Mouse (Mus musculus): Measurements from ENCODE around the gene Ccno. TPM values are rescaled to one million over a fixed set of nuclear protein-coding genes. Genes with fewer than 3 reads are reported as not detected.

The Ccno gene
- polyA plus RNA-seq (2015; fragmentation: Nextera tagmentation; extraction: Ambion mirVana) = 12.3 and 13.5 TPM in 2 replicates

DNA sequence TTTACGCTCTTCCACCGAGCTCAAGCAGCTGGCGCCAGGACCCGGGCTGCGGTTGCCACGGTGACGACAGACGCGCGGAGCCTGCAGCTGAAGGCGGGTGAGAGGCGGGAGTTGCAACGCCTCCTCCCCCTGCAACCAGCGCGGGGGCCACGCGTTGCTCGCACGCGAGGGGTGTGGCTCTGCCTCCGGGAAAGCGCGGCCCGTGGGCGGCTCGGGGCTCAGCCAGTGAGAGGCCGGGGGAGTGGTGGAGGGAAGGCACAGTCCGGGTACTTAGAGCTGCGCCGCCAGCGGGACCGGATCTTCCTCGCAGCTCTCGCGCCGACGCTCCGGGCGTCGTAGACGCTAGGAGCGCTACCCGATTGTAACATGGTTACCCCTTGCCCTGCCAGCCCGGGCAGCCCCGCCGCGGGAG, at the start of gene Ccno:
TSS of gene Ccno (plus strand) at position 271 of the 412 bp plus-strand sequence.
- no peaks in the 10 kb centered on the region for H3K36me3 ChIP-seq
- peaks cover 43% of the 10 kb centered on the region for H3K4me1 ChIP-seq
- H3K4me2 ChIP-seq = peak within 1 kb of the TSS; percentile 98
- under 1% methylated on average over 47 of the region's 47 CpGs for WGBS
- H3K9me3 ChIP-seq = no peaks in the 10 kb centered on the region
- H3K27me3 ChIP-seq = peaks cover 73% of the 10 kb centered on the region
- H3K4me3 ChIP-seq = peak within 1 kb of the TSS; percentile 49
- peak within 1 kb of the TSS; percentile 53 for H3K9ac ChIP-seq
- ATAC-seq (ENCODE audit: borderline replicate concordance, extremely low read depth, low FRiP score, low TSS enrichment) = peak; percentile 98
- H3K27ac ChIP-seq = peak within 1 kb of the TSS; percentile 27; the same call in 1 of the 2 replicates

- H3K4me1 ChIP-seq = no peaks in the 10 kb centered on the region
- peaks cover 23% of the 10 kb centered on the region for H3K36me3 ChIP-seq
- no peak for ATAC-seq (ENCODE audit: borderline replicate concordance, extremely low read depth, low FRiP score, low TSS enrichment)
- H3K4me2 ChIP-seq = no peak overlapping the region
- H3K27ac ChIP-seq = no peak overlapping the region
- no peaks in the 10 kb centered on the region for H3K27me3 ChIP-seq
- H3K9me3 ChIP-seq = no peaks in the 10 kb centered on the region
- WGBS = 79% methylated on average over 8 of the region's 8 CpGs
- H3K9ac ChIP-seq = no peak overlapping the region
- H3K4me3 ChIP-seq = no peak overlapping the region
Measured at GRCm38 (mm10) chr13:112938130-112938529, 49.5 kb upstream of the Ccno start.

GRCm38 (mm10) chr13:112941879-112942330, 45.7 kb upstream of the Ccno start:
- H3K36me3 ChIP-seq = peaks cover 32% of the 10 kb centered on the region
- H3K4me2 ChIP-seq = no peak overlapping the region
- no peak overlapping the region for H3K4me3 ChIP-seq
- no peaks in the 10 kb centered on the region for H3K27me3 ChIP-seq
- no peak overlapping the region for H3K9ac ChIP-seq
- WGBS = 49% methylated on average over 15 of the region's 15 CpGs
- no peak overlapping the region for H3K27ac ChIP-seq
- H3K4me1 ChIP-seq = no peaks in the 10 kb centered on the region
- no peak for ATAC-seq (ENCODE audit: borderline replicate concordance, extremely low read depth, low FRiP score, low TSS enrichment)
- H3K9me3 ChIP-seq = no peaks in the 10 kb centered on the region

DNA sequence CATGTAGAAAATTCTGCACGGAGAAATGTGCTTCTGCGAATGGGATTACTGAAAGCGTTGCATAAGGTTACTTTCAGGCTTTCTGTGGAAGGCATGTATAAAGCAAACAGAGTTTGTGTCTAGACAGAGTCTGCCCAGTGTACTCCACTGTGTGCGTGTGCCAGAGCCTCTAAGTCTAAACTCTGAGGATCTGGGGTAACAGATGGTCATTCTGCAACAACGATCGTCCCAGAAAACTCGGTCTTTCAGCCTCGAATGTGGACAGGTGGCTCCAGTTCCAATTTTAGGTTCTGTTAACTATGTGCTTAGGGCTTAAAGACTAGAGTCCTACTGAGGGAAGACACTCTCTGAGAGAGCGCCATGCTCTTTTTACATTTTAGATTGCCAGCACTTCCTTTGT, 42.3 kb upstream of the Ccno start:
- H3K4me1 ChIP-seq = no peaks in the 10 kb centered on the region
- H3K27me3 ChIP-seq = no peaks in the 10 kb centered on the region
- no peak overlapping the region for H3K4me2 ChIP-seq
- 87% methylated on average over 9 of the region's 9 CpGs for WGBS
- H3K4me3 ChIP-seq = no peak overlapping the region
- H3K27ac ChIP-seq = no peak overlapping the region
- no peaks in the 10 kb centered on the region for H3K9me3 ChIP-seq
- ATAC-seq (ENCODE audit: borderline replicate concordance, extremely low read depth, low FRiP score, low TSS enrichment) = no peak
- peaks cover 54% of the 10 kb centered on the region for H3K36me3 ChIP-seq
- no peak overlapping the region for H3K9ac ChIP-seq

GRCm38 (mm10) chr13:112945900-112946299, 41.7 kb upstream of the Ccno start:
- no peak overlapping the region for H3K9ac ChIP-seq
- no peaks in the 10 kb centered on the region for H3K9me3 ChIP-seq
- ATAC-seq (ENCODE audit: borderline replicate concordance, extremely low read depth, low FRiP score, low TSS enrichment) = no peak
- no peaks in the 10 kb centered on the region for H3K4me1 ChIP-seq
- H3K27ac ChIP-seq = no peak overlapping the region
- H3K4me3 ChIP-seq = no peak overlapping the region
- peaks cover 56% of the 10 kb centered on the region for H3K36me3 ChIP-seq
- H3K27me3 ChIP-seq = no peaks in the 10 kb centered on the region
- 86% methylated on average over 6 of the region's 6 CpGs for WGBS
- H3K4me2 ChIP-seq = no peak overlapping the region

DNA sequence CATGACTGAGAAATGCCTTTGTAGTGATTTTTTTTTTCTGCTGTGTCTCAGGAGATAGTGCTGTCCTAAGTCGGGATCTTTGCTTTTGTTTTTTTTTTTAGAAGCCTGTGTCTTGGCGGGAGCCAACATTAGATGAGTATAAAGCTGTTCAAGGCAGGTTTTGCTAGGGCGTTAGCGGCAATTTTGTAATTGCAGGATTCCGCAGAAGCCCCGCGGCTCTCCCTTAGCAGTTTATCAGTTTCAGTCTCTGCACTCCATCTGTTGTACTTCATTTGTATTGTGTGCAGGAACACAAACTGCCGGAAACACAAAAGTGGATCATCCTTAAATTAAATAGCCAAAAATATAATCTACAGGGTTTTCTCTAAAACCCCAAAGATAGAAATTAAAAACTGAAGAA, 33.5 kb upstream of the Ccno start:
- H3K27me3 ChIP-seq = no peaks in the 10 kb centered on the region
- WGBS = 92% methylated on average over 8 of the region's 8 CpGs
- no peak overlapping the region for H3K27ac ChIP-seq
- H3K9me3 ChIP-seq = no peaks in the 10 kb centered on the region
- H3K4me1 ChIP-seq = no peaks in the 10 kb centered on the region
- H3K4me3 ChIP-seq = no peak overlapping the region
- ATAC-seq (ENCODE audit: borderline replicate concordance, extremely low read depth, low FRiP score, low TSS enrichment) = no peak
- H3K4me2 ChIP-seq = no peak overlapping the region
- peaks cover 49% of the 10 kb centered on the region for H3K36me3 ChIP-seq
- H3K9ac ChIP-seq = no peak overlapping the region

- Histone ChIP-seq H3K9ac (no peak overlapping the region), H3K4me2 (no peak overlapping the region), H3K4me1 (no peaks in the 10 kb centered on the region), H3K4me3 (no peak overlapping the region), H3K9me3 (no peaks in the 10 kb centered on the region), H3K27ac (no peak overlapping the region), H3K27me3 (no peaks in the 10 kb centered on the region), H3K36me3 (peaks cover 42% of the 10 kb centered on the region)
- WGBS = 84% methylated on average over 5 of the region's 5 CpGs
- ATAC-seq (ENCODE audit: borderline replicate concordance, extremely low read depth, low FRiP score, low TSS enrichment) = no peak
Measured at GRCm38 (mm10) chr13:112963081-112963480, 24.5 kb upstream of the Ccno start.

GRCm38 (mm10) chr13:112964421-112964820, 23.2 kb upstream of the Ccno start:
- Histone ChIP-seq H3K9ac (no peak overlapping the region), H3K4me1 (no peaks in the 10 kb centered on the region), H3K9me3 (no peaks in the 10 kb centered on the region), H3K4me3 (no peak overlapping the region), H3K36me3 (peaks cover 41% of the 10 kb centered on the region), H3K27ac (no peak overlapping the region), H3K4me2 (no peak overlapping the region), H3K27me3 (no peaks in the 10 kb centered on the region)
- 86% methylated on average over 12 of the region's 12 CpGs for WGBS
- ATAC-seq (ENCODE audit: borderline replicate concordance, extremely low read depth, low FRiP score, low TSS enrichment) = no peak

DNA sequence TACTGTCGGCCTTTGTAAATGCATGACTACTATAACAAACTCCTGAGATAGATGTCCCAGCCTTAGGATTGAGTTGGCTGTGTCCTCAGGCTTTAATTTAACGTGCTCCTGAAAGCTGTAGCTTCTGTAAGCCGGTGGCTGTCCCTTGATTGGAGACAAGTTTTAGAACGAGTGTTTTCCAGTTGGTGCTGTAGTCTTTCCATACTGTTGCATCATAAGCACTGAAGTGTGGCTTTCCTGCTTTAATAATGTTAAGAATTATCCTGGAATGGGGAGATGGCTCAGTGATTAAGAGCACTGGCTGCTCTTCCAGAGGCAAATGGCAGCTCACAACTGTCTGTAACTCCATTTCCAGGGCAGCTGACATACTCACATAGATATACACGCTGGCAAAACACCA, 20.3 kb upstream of the Ccno start:
- Histone ChIP-seq H3K27me3 (no peaks in the 10 kb centered on the region), H3K4me1 (no peaks in the 10 kb centered on the region), H3K4me3 (no peak overlapping the region), H3K36me3 (peaks cover 36% of the 10 kb centered on the region), H3K9me3 (no peaks in the 10 kb centered on the region), H3K4me2 (no peak overlapping the region), H3K9ac (no peak overlapping the region), H3K27ac (no peak overlapping the region)
- 87% methylated on average over 5 of the region's 5 CpGs for WGBS
- ATAC-seq (ENCODE audit: borderline replicate concordance, extremely low read depth, low FRiP score, low TSS enrichment) = no peak

DNA sequence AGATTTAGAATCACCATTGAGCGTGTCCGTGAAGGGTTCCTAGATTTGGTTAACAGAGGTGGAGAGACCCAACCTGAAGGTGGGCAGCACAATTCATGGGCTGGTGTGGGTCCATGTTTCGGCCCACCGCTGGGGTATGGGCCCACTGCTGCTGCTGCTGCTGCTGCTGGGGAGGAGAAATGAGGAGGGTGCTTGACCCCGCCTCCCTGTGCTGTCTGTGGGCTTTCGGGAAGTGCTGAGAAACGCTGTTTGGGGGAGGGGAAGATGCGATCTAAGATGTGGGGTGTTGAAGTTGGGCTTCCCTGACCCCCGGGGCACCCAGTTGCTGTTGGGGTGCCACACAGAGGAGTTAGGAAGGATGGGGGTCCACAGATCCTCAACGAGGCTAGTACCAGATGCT, 10.9 kb upstream of the Ccno start:
- Histone ChIP-seq H3K4me1 (0 out of 2 replicates have a peak, but pooled peaks cover 2% of the 10 kb centered on the region), H3K9ac (no peak overlapping the region), H3K36me3 (no peaks in the 10 kb centered on the region), H3K27me3 (peaks cover 17% of the 10 kb centered on the region; the same call in 1 of the 2 replicates), H3K27ac (no peak overlapping the region), H3K9me3 (no peaks in the 10 kb centered on the region), H3K4me3 (no peak overlapping the region), H3K4me2 (no peak overlapping the region)
- ATAC-seq (ENCODE audit: borderline replicate concordance, extremely low read depth, low FRiP score, low TSS enrichment) = no peak
- WGBS = 32% methylated on average over 10 of the region's 10 CpGs

DNA sequence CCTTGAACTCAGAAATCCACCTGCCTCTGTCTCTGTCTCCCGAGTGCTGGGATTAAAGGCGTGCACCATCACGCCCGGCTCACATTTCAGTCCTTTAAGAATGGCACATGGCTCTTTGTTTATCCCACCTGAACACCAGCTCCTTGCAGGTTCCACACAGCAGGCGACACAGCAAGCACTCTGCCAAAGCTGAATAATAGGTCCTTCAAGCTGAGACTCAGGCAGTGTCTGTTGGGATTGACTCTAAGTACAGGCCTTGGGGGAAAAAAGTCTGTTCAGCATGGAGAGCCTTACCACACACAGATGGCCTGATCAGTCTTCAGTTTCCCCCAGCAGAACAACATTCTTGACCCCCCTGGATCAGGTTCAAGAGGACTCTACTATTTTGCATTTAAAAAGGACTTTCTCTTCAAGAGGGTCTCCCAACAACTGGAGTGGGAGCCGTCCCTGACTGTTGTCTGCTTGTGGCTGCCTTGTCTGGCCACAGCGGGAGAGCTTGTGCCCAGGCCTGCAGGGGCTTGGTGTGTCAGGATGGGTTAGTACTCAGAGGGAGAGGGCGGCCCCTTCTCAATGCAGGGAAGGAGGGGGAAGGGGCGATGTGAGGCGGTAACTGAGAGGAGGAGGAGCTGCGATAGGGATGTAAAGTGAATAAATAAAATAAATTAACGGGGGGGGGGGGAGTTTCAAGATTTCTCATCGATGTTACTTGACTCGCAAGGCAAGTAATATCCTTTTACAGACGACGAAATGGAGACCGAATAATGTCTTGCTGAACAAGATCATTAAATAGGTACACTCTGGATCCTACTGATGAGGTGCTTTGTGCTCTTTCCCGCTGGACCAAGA, 1.8 kb upstream of the Ccno start:
- Histone ChIP-seq H3K27me3 (peaks cover 60% of the 10 kb centered on the region), H3K36me3 (no peaks in the 10 kb centered on the region)

DNA sequence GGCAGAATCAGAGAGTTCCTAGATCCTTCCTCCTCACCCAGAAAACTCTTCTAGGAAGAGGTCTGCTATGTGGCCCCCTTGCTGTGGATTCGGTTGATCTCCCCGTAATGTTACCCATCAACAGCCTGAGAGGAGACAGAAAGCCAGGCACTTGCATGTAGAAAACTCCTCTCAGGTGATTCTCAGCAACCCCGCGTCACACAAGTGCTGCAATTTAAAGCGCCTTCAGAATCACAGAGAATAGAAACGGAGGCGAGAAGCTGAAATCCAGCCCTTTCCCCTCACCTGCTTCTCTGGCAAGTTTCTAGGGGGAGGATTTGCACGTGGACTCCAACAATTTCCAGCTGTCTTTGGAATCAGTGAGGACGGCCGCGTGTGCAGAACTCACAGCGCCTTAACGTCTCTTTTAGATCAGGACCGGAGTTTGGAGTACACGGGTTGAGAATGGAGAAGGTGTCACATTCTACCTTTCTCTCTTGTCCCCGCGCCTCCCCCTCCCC, 1.1 kb upstream of the Ccno start:
- H3K4me3 ChIP-seq = peak overlapping the region; percentile 49; the same call in 1 of the 2 replicates
- peak overlapping the region; percentile 98 for H3K4me2 ChIP-seq
- peaks cover 49% of the 10 kb centered on the region for H3K4me1 ChIP-seq
- ATAC-seq (ENCODE audit: borderline replicate concordance, extremely low read depth, low FRiP score, low TSS enrichment) = no peak
- no peak overlapping the region for H3K9ac ChIP-seq
- no peaks in the 10 kb centered on the region for H3K9me3 ChIP-seq
- 3% methylated on average over 17 of the region's 17 CpGs for WGBS
- H3K27me3 ChIP-seq = peaks cover 67% of the 10 kb centered on the region
- H3K27ac ChIP-seq = no peak overlapping the region
- no peaks in the 10 kb centered on the region for H3K36me3 ChIP-seq

More for the DNA sequence above, 1.8 kb upstream of the Ccno start:
- Histone ChIP-seq H3K4me3 (no peak overlapping the region), H3K9ac (no peak overlapping the region), H3K9me3 (no peaks in the 10 kb centered on the region), H3K4me2 (peak overlapping the region; percentile 98), H3K27ac (no peak overlapping the region), H3K4me1 (peaks cover 49% of the 10 kb centered on the region)
- 10% methylated on average over 18 of the region's 18 CpGs for WGBS
- no peak for ATAC-seq (ENCODE audit: borderline replicate concordance, extremely low read depth, low FRiP score, low TSS enrichment)

All from lung, embryonic 15.5 days (tissue).